Mouse (Mus musculus) midbrain, postnatal 0 days (tissue): ENCODE results near the gene Mfap2. TPM values are rescaled to one million over a fixed set of nuclear protein-coding genes. Genes with fewer than 3 reads are reported as not detected.

ENCODE experiments used
- ATAC-seq: fragments of 200-750 bp; cut with Nextera tagmentation; 2 replicates; pipeline ENCODE4 v1.8.0; 2017; ENCODE audit warnings: moderate number of reproducible peaks, mild to moderate bottlenecking, moderate TSS enrichment, moderate library complexity; ENCODE audit not compliant: low FRiP score
- DNase-seq: peaks from one replicate; pipeline ENCODE4 v3.0.0-alpha.2; 2015; ENCODE audit warnings: low spot score
- H3K27ac ChIP-seq: fragments of 300-500 bp; sonication (generic); 2 replicates; pipeline ENCODE4 v1.5.1; 2014; ENCODE audit warnings: low read depth, mild to moderate bottlenecking, low read length, mixed read lengths
- H3K27me3 ChIP-seq: fragments of 300-500 bp; sonication (generic); 2 replicates; pipeline ENCODE4 v1.6.1; 2014; ENCODE audit warnings: low read length, control low read depth, mixed read lengths; ENCODE audit not compliant: insufficient read depth
- H3K36me3 ChIP-seq: fragments of 300-500 bp; sonication (generic); 2 replicates; pipeline ENCODE4 v1.6.1; 2014; ENCODE audit warnings: low read length, control low read depth, mixed read lengths; ENCODE audit not compliant: insufficient read depth
- H3K4me1 ChIP-seq: fragments of 300-500 bp; sonication (generic); 2 replicates; pipeline ENCODE4 v1.6.1; 2014; ENCODE audit warnings: mild to moderate bottlenecking, control low read depth, antibody characterized with exemption, low read length, mixed read lengths; ENCODE audit not compliant: insufficient read depth
- H3K4me2 ChIP-seq: fragments of 300-500 bp; sonication (generic); 2 replicates; pipeline ENCODE4 v1.6.1; 2014; ENCODE audit warnings: low read depth, mild to moderate bottlenecking, low read length, mixed read lengths; ENCODE audit not compliant: poor library complexity, severe bottlenecking
- H3K4me3 ChIP-seq: fragments of 300-500 bp; sonication (generic); 2 replicates; pipeline ENCODE4 v1.5.1; 2014; ENCODE audit warnings: low read depth, mild to moderate bottlenecking, low read length, moderate library complexity
- H3K9ac ChIP-seq: fragments of 300-500 bp; sonication (generic); replicated peaks from 2 replicates; pipeline ENCODE4 v1.6.1; 2014; ENCODE audit warnings: mild to moderate bottlenecking, low read length, moderate library complexity, mixed read lengths; ENCODE audit not compliant: poor library complexity, severe bottlenecking
- H3K9me3 ChIP-seq: fragments of 300-500 bp; sonication (generic); 2 replicates; pipeline ENCODE4 v1.6.1; 2016; ENCODE audit warnings: low read length, control low read depth
- CTCF ChIP-seq: IDR thresholded peaks from 2 replicates; pipeline ENCODE4 v1.5.1; 2016; ENCODE audit warnings: antibody characterized with exemption, mild to moderate bottlenecking
- WGBS: fragments of 180-500 bp; shearing (Covaris S2); extraction: QIAGEN DNeasy Blood & Tissue Kit; methylation state at CpG from one replicate; pipeline ENCODE4 v1.1.7; 2014; 5-methylcytosine and 5-hydroxymethylcytosine counted together
- polyA plus RNA-seq: library from polyadenylated mRNA; unstranded; fragments of >200 nt; fragmentation: Nextera tagmentation; extraction: Ambion mirVana; gene quantifications from 2 replicates; pipeline ENCODE4 v1.2.1, GENCODE M21; 2015
- total RNA-seq: library from RNA; depleted of rRNA; stranded (reverse); fragments of >200 nt; gene quantifications from 2 replicates; pipeline ENCODE4 v1.2.3, GENCODE M21; 2014

Mfap2 gene
- total and polyA plus RNA-seq, 2 experiments from 2014 or later, result 32.4 to 104 TPM

- ATAC-seq (peak; percentile 4; the same call in 1 of the 2 replicates), DNase-seq (no peak)
- Histone ChIP-seq H3K27ac (peak overlapping the region; percentile 67), H3K36me3 (no peaks in the 10 kb centered on the region), H3K27me3 (no peaks in the 10 kb centered on the region), H3K4me1 (peaks cover 6% of the 10 kb centered on the region; the same call in 1 of the 2 replicates), H3K9ac (peak overlapping the region; percentile 92), H3K4me3 (peak overlapping the region; percentile 78), H3K9me3 (no peaks in the 10 kb centered on the region), H3K4me2 (peak overlapping the region; percentile 87)
- TF ChIP-seq CTCF, result no peak
- WGBS, result 17% methylated on average over 15 of the region's 15 CpGs
Observed at GRCm38 (mm10) chr4:140986024-140986710, 24.1 kb upstream of the Mfap2 start.

- under 1% methylated on average over 57 of the region's 58 CpGs for WGBS
- peak; percentile 89 for ATAC-seq
- peak; percentile 66 for TF ChIP-seq CTCF
Observed at GRCm38 (mm10) chr4:140986711-140987395, 23.4 kb upstream of the Mfap2 start, which contains the start of gene Atp13a2. TSS of gene Atp13a2 (plus strand) at chr4:140986873.

DNA sequence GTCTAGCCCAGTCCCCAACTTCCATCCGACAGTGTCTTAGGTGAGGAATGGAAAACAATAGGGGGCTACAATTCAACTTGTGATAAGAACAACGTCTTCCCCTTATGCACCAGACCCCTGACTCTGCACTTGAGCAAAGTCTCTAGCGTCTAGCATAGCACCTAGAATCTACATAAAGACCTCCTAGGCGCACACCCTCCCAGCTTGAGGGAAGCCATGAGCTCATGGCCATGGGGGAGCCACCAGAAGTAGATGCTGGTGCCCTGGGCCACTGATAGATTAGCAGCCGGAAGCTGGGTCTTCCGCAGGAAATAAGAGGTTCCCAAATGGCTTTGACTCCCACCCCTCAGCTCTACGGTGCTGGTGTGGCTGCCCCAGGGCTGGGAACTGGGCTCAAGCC lies 22.7 kb upstream of the Mfap2 start:
- Histone ChIP-seq H3K4me2 (peak overlapping the region; percentile 87), H3K27ac (peak overlapping the region; percentile 67), H3K27me3 (no peaks in the 10 kb centered on the region), H3K4me1 (peaks cover 6% of the 10 kb centered on the region; the same call in 1 of the 2 replicates), H3K4me3 (peak overlapping the region; percentile 78), H3K36me3 (peaks cover 10% of the 10 kb centered on the region), H3K9ac (peak overlapping the region; percentile 92), H3K9me3 (no peaks in the 10 kb centered on the region)
- no peak for TF ChIP-seq CTCF
- 27% methylated on average over 7 of the region's 7 CpGs for WGBS
- DNase-seq (no peak), ATAC-seq (peak; percentile 6; the same call in 1 of the 2 replicates)

More at GRCm38 (mm10) chr4:140986711-140987395, 23.4 kb upstream of the Mfap2 start, which contains the start of gene Atp13a2:
- H3K4me2 ChIP-seq, result peak within 1 kb of the TSS; percentile 87
- no peaks in the 10 kb centered on the region for H3K27me3 ChIP-seq
- peak within 1 kb of the TSS; percentile 78 for H3K4me3 ChIP-seq
- peak; percentile 94 for DNase-seq
- H3K9me3 ChIP-seq, result no peaks in the 10 kb centered on the region
- H3K27ac ChIP-seq, result peak within 1 kb of the TSS; percentile 67
- H3K9ac ChIP-seq, result peak within 1 kb of the TSS; percentile 92
- peaks cover 4% of the 10 kb centered on the region; the same call in 1 of the 2 replicates for H3K36me3 ChIP-seq
- H3K4me1 ChIP-seq, result peaks cover 6% of the 10 kb centered on the region; the same call in 1 of the 2 replicates

DNA sequence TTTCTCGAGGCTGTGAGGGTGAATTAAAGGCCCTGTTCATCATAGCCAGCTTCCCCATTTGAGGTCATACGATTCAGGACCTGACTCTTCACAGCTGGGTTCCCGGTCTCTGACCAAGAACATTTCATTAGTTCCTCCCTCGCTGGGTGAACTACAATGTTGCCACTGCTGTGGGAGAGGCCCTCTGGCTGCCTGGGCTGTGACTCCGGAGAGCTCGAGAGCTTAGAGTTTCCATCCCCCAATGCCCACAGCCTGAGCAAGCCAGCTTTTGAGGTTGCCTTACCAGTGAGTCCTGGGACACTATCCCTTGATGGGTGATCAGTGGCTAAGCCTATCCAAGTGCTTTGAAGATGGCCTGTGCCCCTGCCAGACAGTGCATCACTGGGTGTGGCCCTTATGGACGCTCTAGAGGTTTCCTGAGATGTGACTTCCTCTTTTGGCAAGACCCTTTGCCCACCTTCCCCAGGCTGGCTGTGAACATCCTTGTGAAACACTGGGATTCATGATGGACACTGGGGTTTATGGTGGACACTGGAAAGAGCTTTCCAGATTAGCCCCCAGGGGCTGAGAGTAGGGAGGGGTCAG lies 21.4 kb upstream of the Mfap2 start:
- H3K9ac ChIP-seq, result no peak overlapping the region
- no peak for TF ChIP-seq CTCF
- peak overlapping the region; percentile 87 for H3K4me2 ChIP-seq
- DNase-seq (no peak), ATAC-seq (no peak)
- H3K27me3 ChIP-seq, result no peaks in the 10 kb centered on the region
- H3K4me1 ChIP-seq, result peaks cover 6% of the 10 kb centered on the region; the same call in 1 of the 2 replicates
- peaks cover 20% of the 10 kb centered on the region for H3K36me3 ChIP-seq
- 64% methylated on average over 7 of the region's 7 CpGs for WGBS
- no peak overlapping the region for H3K27ac ChIP-seq
- H3K9me3 ChIP-seq, result no peaks in the 10 kb centered on the region
- H3K4me3 ChIP-seq, result peak overlapping the region; percentile 78; the same call in 1 of the 2 replicates

- H3K36me3 ChIP-seq, result peaks cover 26% of the 10 kb centered on the region
- ATAC-seq (no peak), DNase-seq (no peak)
- H3K4me1 ChIP-seq, result peaks cover 6% of the 10 kb centered on the region; the same call in 1 of the 2 replicates
- no peak overlapping the region for H3K9ac ChIP-seq
- H3K9me3 ChIP-seq, result no peaks in the 10 kb centered on the region
- H3K4me3 ChIP-seq, result no peak overlapping the region
- H3K27ac ChIP-seq, result no peak overlapping the region
- H3K4me2 ChIP-seq, result no peak overlapping the region
- WGBS, result 82% methylated on average over 14 of the region's 14 CpGs
- no peaks in the 10 kb centered on the region for H3K27me3 ChIP-seq
- TF ChIP-seq CTCF, result no peak
Observed at GRCm38 (mm10) chr4:140989447-140989846, 20.8 kb upstream of the Mfap2 start.
